Mouse (Mus musculus): ENCODE results near the gene Fitm2.
"Not testable (repeated sequence)": the region's sequence is repeated elsewhere in the genome, so short reads cannot be mapped to it uniquely, and the experiment has no call there.

DNA sequence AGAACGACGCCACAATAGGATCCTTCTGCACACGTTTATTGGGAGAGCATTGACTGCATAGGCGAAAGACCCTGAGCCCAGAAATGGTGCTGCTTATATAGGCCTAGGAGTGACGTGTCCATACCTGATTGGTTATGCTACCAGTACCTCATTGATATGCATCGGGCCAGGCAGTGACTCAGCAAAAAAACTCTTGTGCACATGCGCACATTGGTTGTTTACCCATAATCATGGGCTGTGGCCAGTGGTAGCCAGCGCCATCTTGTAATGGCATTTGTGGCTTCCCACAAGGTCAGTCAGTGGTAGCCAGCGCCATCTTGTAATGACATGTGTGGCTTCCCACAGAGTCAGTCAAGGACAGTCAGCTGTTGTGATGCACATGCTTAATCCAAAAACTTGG lies 11.1 kb downstream of the Fitm2 start:
- TF ChIP-seq CTCF (IDR thresholded peaks at IDR 0.05; ENCODE audit: control insufficient read depth, insufficient read depth, insufficient read length); MAX (IDR thresholded peaks at IDR 0.05); MYOG (IDR thresholded peaks at IDR 0.05; ENCODE audit: control insufficient read depth, extremely low read depth, insufficient read length): not testable (repeated sequence)

Data from C2C12 (cell line).